Mouse (Mus musculus) ES-Bruce4 (cell line): ENCODE measurements around the gene Synj2bp.
A peak's percentile ranks its signal among the peaks of the same experiment; 100 is the strongest.

Experiments used
- CTCF ChIP-seq: IDR thresholded peaks from one replicate; pipeline ENCODE4 v1.8.1; 2011; ENCODE audit warnings: low read depth, low read length
- POLR2A ChIP-seq: IDR thresholded peaks from one replicate; pipeline ENCODE4 v1.8.1; 2011; ENCODE audit warnings: low read length; ENCODE audit not compliant: insufficient read depth

DNA sequence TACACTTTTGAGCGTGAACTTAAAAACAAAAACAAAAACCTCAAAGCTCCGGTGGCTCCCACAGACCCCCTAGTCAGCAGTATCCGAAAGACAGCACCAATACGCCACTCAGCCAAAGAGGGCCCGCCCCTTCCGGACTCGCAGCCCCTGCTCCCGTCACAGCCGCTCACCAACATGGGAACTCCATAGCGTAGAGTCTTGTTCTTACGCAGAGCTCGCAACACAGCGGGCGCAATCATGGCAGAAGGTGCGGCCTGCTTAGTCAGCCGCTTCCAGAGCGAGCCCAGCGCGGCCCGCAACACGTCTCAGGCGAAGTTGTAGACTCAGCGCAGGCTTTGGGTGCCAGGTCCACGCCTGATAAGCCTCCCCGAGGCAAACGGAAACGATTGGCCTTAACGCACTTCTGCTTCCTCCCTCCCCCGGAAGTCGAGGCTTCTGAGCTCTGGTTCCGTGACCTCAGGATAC is 48.0 kb downstream of the Synj2bp start, which contains the start of gene Cox16:
- peak; percentile 45 for TF ChIP-seq POLR2A
- no peak for TF ChIP-seq CTCF
